Mouse (Mus musculus) stomach, postnatal 0 days (tissue): ENCODE measurements around the gene Plekhg5.

Source experiments
- CTCF ChIP-seq: IDR thresholded peaks from 2 replicates; pipeline ENCODE4 v1.5.1; 2016; ENCODE audit warnings: antibody characterized with exemption, low read depth, mild to moderate bottlenecking, moderate library complexity
- EP300 ChIP-seq: optimal IDR thresholded peaks from 2 replicates; pipeline ENCODE3; 2016; ENCODE audit warnings: antibody characterized with exemption

- no peak for TF ChIP-seq CTCF
- TF ChIP-seq EP300, result no peak
These were observed 40.0 kb downstream of the Plekhg5 start for GRCm38 (mm10) chr4:152112329-152112728.
